Comparison of ENCODE assay signal across 30 mouse cellular contexts in the genomic region with DNA sequence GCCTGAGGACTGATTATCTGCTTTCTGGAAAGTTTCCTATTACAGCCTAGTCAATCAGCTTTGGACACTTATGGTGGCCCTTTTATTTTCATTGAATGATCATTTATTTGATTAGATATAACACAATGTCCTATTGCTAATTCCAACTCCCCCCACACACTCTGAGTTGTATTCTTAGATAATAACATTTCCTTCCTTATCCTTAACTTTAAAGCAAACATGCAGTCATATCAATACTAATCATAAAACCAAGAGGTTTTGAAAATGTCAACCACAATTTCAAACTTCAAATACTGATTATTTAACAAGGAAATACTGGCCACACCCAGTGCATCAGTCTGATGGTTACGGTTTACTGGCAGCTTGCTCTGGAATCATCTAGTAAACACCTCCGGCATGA.
"Had no signal": no experiment of that assay in that cellular context is flagged by ENCODE, and none has a peak within 500 bp of the region (broad histone marks: within the 10 kb centered on the region; RNA-seq: fewer than 3 reads in every experiment).

No protein-coding gene starts in this region.

- H3K9me3 ChIP-seq: heart, embryonic 12.5 days; heart, embryonic 13.5 days; heart, embryonic 15.5 days; hindbrain, embryonic 10.5 days; hindbrain, embryonic 12.5 days; hindbrain, embryonic 13.5 days; hindbrain, embryonic 15.5 days; intestine, embryonic 15.5 days; kidney, embryonic 15.5 days had no signal

- DNase-seq: heart, postnatal 10 days; heart, postnatal 14 days; heart, postnatal 36 days; heart, postnatal 4 days; kidney, adult 11 months; kidney, adult 18-20 months; kidney, adult 2 months; kidney, adult 8-10 months; kidney, adult 9 months; kidney, postnatal 10 days; kidney, postnatal 14 days; kidney, postnatal 25 days; kidney, postnatal 36 days; kidney, postnatal 4 days; layer of hippocampus, adult 9-11 months; layer of hippocampus, postnatal 36 days had no signal

- H3K9ac ChIP-seq: heart, embryonic 12.5 days; heart, embryonic 13.5 days; heart, embryonic 15.5 days; hindbrain, embryonic 12.5 days; hindbrain, embryonic 13.5 days; hindbrain, embryonic 14.5 days; hindbrain, embryonic 15.5 days; intestine, embryonic 15.5 days; kidney, embryonic 15.5 days had no signal

- H3K4me3 ChIP-seq: heart, embryonic 12.5 days; heart, embryonic 13.5 days; heart, embryonic 15.5 days; hindbrain, embryonic 10.5 days; hindbrain, embryonic 12.5 days; hindbrain, embryonic 13.5 days; hindbrain, embryonic 15.5 days; intestine, embryonic 15.5 days; kidney, embryonic 15.5 days; layer of hippocampus, adult 2 months; left cerebral cortex, adult 2 months had no signal

- H3K4me1 ChIP-seq: heart, embryonic 12.5 days; hindbrain, embryonic 10.5 days; hindbrain, embryonic 12.5 days; hindbrain, embryonic 13.5 days; hindbrain, embryonic 15.5 days; intestine, embryonic 15.5 days; kidney, embryonic 15.5 days had no signal

- H3K27ac ChIP-seq: heart, embryonic 13.5 days; heart, embryonic 15.5 days; hindbrain, embryonic 10.5 days; hindbrain, embryonic 12.5 days; hindbrain, embryonic 13.5 days; hindbrain, embryonic 14.5 days; hindbrain, embryonic 15.5 days; hindbrain, postnatal 0 days; intestine, embryonic 15.5 days; kidney, embryonic 15.5 days; kidney, postnatal 0 days; layer of hippocampus, adult 2 months; left cerebral cortex, adult 2 months had no signal

- H3K27me3 ChIP-seq: heart, embryonic 12.5 days; heart, embryonic 13.5 days; heart, embryonic 15.5 days; hindbrain, embryonic 12.5 days; hindbrain, embryonic 13.5 days; hindbrain, embryonic 15.5 days; intestine, embryonic 15.5 days; kidney, embryonic 15.5 days had no signal

- H3K36me3 ChIP-seq: heart, embryonic 12.5 days; heart, embryonic 13.5 days; heart, embryonic 15.5 days; hindbrain, embryonic 10.5 days; hindbrain, embryonic 12.5 days; hindbrain, embryonic 13.5 days; hindbrain, embryonic 15.5 days; intestine, embryonic 15.5 days; kidney, embryonic 15.5 days had no signal
